Mouse (Mus musculus): ENCODE measurements around the gene Igdcc4.

DNA sequence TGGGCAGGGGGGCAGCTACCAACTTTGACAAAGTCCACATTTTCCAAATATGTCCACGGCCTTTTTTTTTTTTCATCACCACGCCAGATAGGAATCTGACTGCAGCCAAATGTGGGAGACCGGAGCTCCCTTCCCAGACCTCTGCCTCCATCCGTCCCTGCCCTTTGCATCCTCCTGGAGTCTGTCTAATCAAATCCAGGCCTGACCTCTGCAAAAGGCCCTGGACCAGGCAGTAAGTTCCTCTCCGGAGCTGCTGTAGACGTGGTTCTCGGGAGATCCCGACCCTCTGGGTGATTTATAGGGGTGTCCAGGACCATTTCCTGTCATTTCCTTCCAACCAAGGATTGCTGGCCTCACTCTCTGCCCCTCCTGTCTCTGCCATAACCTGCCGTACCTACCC is 71.4 kb downstream of the Igdcc4 start:
- TF ChIP-seq CTCF (IDR thresholded peaks at IDR 0.05; ENCODE audit: insufficient read depth, low read depth, low read length): no peak
- no peak for TF ChIP-seq POLR2A (IDR thresholded peaks at IDR 0.05; ENCODE audit: insufficient read depth, low read depth, low read length)
